Mouse (Mus musculus): ENCODE data around the gene Cdip1.

- TF ChIP-seq POLR2A (IDR thresholded peaks at IDR 0.05; ENCODE audit: borderline replicate concordance, insufficient read depth, low read length) (no peak), CTCF (IDR thresholded peaks at IDR 0.05; ENCODE audit: borderline replicate concordance, insufficient read depth, low read depth, low read length) (no peak)
Observed at GRCm38 (mm10) chr16:4705541-4705940, 84.6 kb downstream of the Cdip1 start.
